Mouse (Mus musculus) liver, adult 2 months (tissue): Measurements from ENCODE around the gene Fbrsl1. TPM values are rescaled to one million over a fixed set of nuclear protein-coding genes. Genes with fewer than 3 reads are reported as not detected.
A peak's percentile ranks its signal among the peaks of the same experiment; 100 is the strongest.

Source experiments
- DNase-seq: peaks from one replicate; pipeline ENCODE4 v3.0.0-alpha.2; 2011; ENCODE audit warnings: low read depth, low spot score; ENCODE audit errors: extremely low read depth
- H3K27ac ChIP-seq: fragments of 200-500 bp; replicated peaks from 2 replicates; pipeline ENCODE4 v1.5.1; 2012; ENCODE audit warnings: low read depth, mild to moderate bottlenecking, control low read depth, inconsistent platforms, low read length; ENCODE audit not compliant: insufficient read depth
- H3K27me3 ChIP-seq: fragments of 200-500 bp; 2 replicates; pipeline ENCODE4 v1.6.1; 2012; ENCODE audit warnings: mild to moderate bottlenecking, moderate library complexity, low read length, inconsistent platforms; ENCODE audit not compliant: control insufficient read depth, insufficient read depth
- H3K36me3 ChIP-seq: fragments of 200-500 bp; 2 replicates; pipeline ENCODE4 v1.6.1; 2012; ENCODE audit warnings: low read length, inconsistent platforms; ENCODE audit not compliant: control insufficient read depth, insufficient read depth
- H3K4me1 ChIP-seq: fragments of 200-500 bp; 2 replicates; pipeline ENCODE4 v1.6.1; 2011; ENCODE audit warnings: low read length; ENCODE audit not compliant: control insufficient read depth, insufficient read depth
- H3K4me3 ChIP-seq: fragments of 200-500 bp; 2 replicates; pipeline ENCODE4 v1.5.1; 2011; ENCODE audit warnings: low read depth, mild to moderate bottlenecking, control low read depth, low read length, moderate library complexity; ENCODE audit not compliant: insufficient read depth
- H3K79me2 ChIP-seq: fragments of 200-500 bp; 2 replicates; pipeline ENCODE4 v1.6.1; 2012; ENCODE audit warnings: inconsistent platforms, mild to moderate bottlenecking, low read length, moderate library complexity; ENCODE audit not compliant: control insufficient read depth, insufficient read depth
- H3K9ac ChIP-seq: fragments of 200-500 bp; 2 replicates; pipeline ENCODE4 v1.6.1; 2012; ENCODE audit warnings: low read depth, mild to moderate bottlenecking, control low read depth, inconsistent platforms, low read length
- CTCF ChIP-seq: fragments of 200-500 bp; IDR thresholded peaks from 2 replicates; pipeline ENCODE4 v1.5.1; 2011; ENCODE audit warnings: low read depth, low read length, control low read depth
- POLR2A ChIP-seq: fragments of 200-500 bp; IDR thresholded peaks from 2 replicates; pipeline ENCODE4 v1.6.1; 2011; ENCODE audit warnings: low read length, control low read depth; ENCODE audit not compliant: insufficient read depth; ENCODE audit errors: extremely low read depth
- WGBS: fragments of 180-500 bp; shearing (Covaris S2); methylation state at CpG from one replicate; pipeline ENCODE4 v1.1.7; 2018; 5-methylcytosine and 5-hydroxymethylcytosine counted together
- polyA plus RNA-seq: library from polyadenylated mRNA; depleted of rRNA; stranded (reverse); fragments of >200 nt; gene quantifications from 2 replicates; pipeline ENCODE4 v1.2.3, GENCODE M21; 2012; rRNA removed
- total RNA-seq: library from RNA; depleted of rRNA; stranded (reverse); fragments of >200 nt; gene quantifications from 2 replicates; pipeline ENCODE4 v1.2.3, GENCODE M21; 2014; rRNA removed

Gene Fbrsl1
- 4.9 and 7.2 TPM in 2 replicates for total RNA-seq
- 27.5 and 29.8 TPM in 2 replicates for polyA plus RNA-seq

GRCm38 (mm10) chr5:110448436-110449134, at the start of gene Fbrsl1:
Gene Fbrsl1, minus strand, starts transcription at chr5:110448503.
- WGBS, result 1% methylated on average over 46 of the region's 46 CpGs
- peak within 1 kb of the TSS; percentile 93 for H3K9ac ChIP-seq

GRCm38 (mm10) chr5:110498071-110498470, 49.8 kb upstream of the Fbrsl1 start:
- TF ChIP-seq POLR2A, result no peak
- TF ChIP-seq CTCF, result no peak
- Histone ChIP-seq H3K27ac (no peak overlapping the region), H3K27me3 (no peaks in the 10 kb centered on the region), H3K4me3 (no peak overlapping the region), H3K9ac (no peak overlapping the region), H3K36me3 (no peaks in the 10 kb centered on the region), H3K79me2 (no peaks in the 10 kb centered on the region), H3K4me1 (no peaks in the 10 kb centered on the region)
- WGBS, result 69% methylated on average over 10 of the region's 10 CpGs
- no peak for DNase-seq

More at GRCm38 (mm10) chr5:110448436-110449134, at the start of gene Fbrsl1:
- Histone ChIP-seq H3K27ac (peak within 1 kb of the TSS; percentile 55), H3K36me3 (no peaks in the 10 kb centered on the region), H3K27me3 (no peaks in the 10 kb centered on the region), H3K4me1 (peaks cover 22% of the 10 kb centered on the region), H3K4me3 (peak within 1 kb of the TSS; percentile 99), H3K79me2 (peaks cover 40% of the 10 kb centered on the region; the same call in 1 of the 2 replicates)
- TF ChIP-seq POLR2A, result peak; percentile 90
- TF ChIP-seq CTCF, result no peak
- DNase-seq, result peak; percentile 96

- no peaks in the 10 kb centered on the region for H3K79me2 ChIP-seq
- no peak for TF ChIP-seq POLR2A
- no peak for TF ChIP-seq CTCF
- H3K4me3 ChIP-seq, result no peak overlapping the region
- DNase-seq, result no peak
- no peak overlapping the region for H3K27ac ChIP-seq
- H3K9ac ChIP-seq, result no peak overlapping the region
- H3K36me3 ChIP-seq, result no peaks in the 10 kb centered on the region
- no peaks in the 10 kb centered on the region for H3K27me3 ChIP-seq
- no peaks in the 10 kb centered on the region for H3K4me1 ChIP-seq
- WGBS, result 84% methylated on average over 5 of the region's 5 CpGs
These were observed 49.3 kb upstream of the Fbrsl1 start for GRCm38 (mm10) chr5:110497556-110497955.

DNA sequence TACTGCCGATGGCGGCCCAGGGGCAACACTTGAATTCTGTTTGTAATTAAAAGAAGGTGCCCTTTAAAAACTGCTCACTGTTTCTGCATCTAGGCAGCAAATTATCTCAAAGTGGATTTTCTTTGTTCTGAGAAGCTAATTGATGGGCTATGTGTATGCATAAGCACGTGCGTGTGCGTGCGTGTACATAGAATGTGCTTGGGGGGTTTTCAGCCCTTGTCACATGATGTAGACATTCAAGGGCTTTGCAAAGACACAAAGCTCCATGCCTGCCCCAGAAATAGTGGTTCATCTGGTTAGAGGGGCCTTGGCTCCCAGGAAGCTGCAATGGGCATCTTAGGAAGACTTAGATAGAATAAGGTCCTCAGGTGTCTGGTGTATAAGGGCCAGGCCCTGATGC, 46.7 kb upstream of the Fbrsl1 start:
- Histone ChIP-seq H3K9ac (no peak overlapping the region), H3K4me3 (no peak overlapping the region), H3K27me3 (no peaks in the 10 kb centered on the region), H3K36me3 (no peaks in the 10 kb centered on the region), H3K27ac (no peak overlapping the region), H3K4me1 (no peaks in the 10 kb centered on the region), H3K79me2 (no peaks in the 10 kb centered on the region)
- no peak for DNase-seq
- WGBS, result 95% methylated on average over 6 of the region's 6 CpGs
- TF ChIP-seq POLR2A, result no peak
- no peak for TF ChIP-seq CTCF

DNA sequence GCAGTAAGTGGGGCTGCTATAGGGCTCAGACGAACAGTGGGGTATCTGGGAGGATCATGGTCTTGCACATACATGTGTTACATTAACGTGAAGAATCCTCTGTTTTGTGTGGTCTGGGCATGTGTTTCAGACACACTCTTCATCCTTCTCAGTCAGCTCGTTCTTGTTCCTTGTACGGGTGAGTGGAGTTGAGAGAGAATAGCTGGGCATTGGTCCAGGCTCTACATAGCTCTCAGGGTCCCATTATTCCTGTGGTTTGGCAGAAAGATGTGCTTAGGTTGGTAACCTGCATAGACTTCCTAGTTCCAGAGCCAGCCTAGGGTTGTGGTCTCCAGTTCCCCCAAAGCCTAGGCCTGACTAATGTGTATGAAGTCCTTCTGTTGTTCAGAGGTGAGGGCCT, 46.1 kb upstream of the Fbrsl1 start:
- Histone ChIP-seq H3K36me3 (no peaks in the 10 kb centered on the region), H3K4me3 (no peak overlapping the region), H3K4me1 (no peaks in the 10 kb centered on the region), H3K27ac (no peak overlapping the region), H3K27me3 (no peaks in the 10 kb centered on the region), H3K9ac (no peak overlapping the region), H3K79me2 (no peaks in the 10 kb centered on the region)
- WGBS, result 83% methylated on average over 4 of the region's 4 CpGs
- DNase-seq, result no peak
- TF ChIP-seq CTCF (no peak), POLR2A (no peak)

- peak; percentile 40 for DNase-seq
- TF ChIP-seq POLR2A (no peak), CTCF (peak; percentile 86)
- WGBS, result 4% methylated on average over 4 of the region's 4 CpGs
- Histone ChIP-seq H3K4me1 (no peaks in the 10 kb centered on the region), H3K79me2 (no peaks in the 10 kb centered on the region), H3K36me3 (no peaks in the 10 kb centered on the region), H3K4me3 (no peak overlapping the region), H3K27ac (no peak overlapping the region), H3K9ac (no peak overlapping the region), H3K27me3 (no peaks in the 10 kb centered on the region)
These were observed 45.5 kb upstream of the Fbrsl1 start for GRCm38 (mm10) chr5:110493785-110494184.
